25 mouse cellular contexts compared by ENCODE assay signal in the genomic region with DNA sequence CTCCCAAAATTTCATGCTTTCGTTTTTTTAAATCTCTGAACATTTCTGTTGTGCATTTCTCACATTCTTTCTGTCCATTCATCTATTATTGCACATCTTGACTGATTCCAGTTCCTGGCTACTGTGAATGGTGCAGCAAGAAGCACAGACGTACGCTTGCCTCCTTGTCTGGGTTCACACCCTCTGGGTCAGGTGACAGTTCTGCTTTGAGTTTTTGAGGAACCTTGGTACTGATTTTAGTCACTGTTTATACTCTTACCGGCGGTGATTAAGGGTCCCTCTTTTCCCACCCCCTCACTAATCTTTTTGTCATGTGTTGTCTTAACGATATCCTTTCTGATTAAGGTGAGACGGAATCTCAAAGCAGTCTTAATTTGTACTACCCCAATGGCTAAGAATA. TPM values are rescaled to one million over a fixed set of nuclear protein-coding genes. Genes with fewer than 3 reads are reported as not detected.
DNase-seq lines count a peak whose midpoint lies in the region; ATAC-seq and TF ChIP-seq lines count a peak whose summit lies in the region.
"Had no signal": no experiment of that assay in that cellular context is flagged by ENCODE, and none has a peak within 500 bp of the region (broad histone marks: within the 10 kb centered on the region; RNA-seq: fewer than 3 reads in every experiment).

No protein-coding gene starts in this region.

- no peak overlapping the region for H3K27ac ChIP-seq in gastrocnemius, adult 2 months
- H3K27ac ChIP-seq: embryonic facial prominence, embryonic 13.5 days; embryonic facial prominence, embryonic 15.5 days; forebrain, embryonic 10.5 days; forebrain, embryonic 12.5 days had no signal

- TF ChIP-seq CTCF in gastrocnemius, adult 2 months (IDR thresholded peaks at IDR 0.05), result no peak

- H3K36me3 ChIP-seq in splenic B cell, adult 2 months (ENCODE audit: control insufficient read depth, insufficient read depth, low read length, poor library complexity, severe bottlenecking), result no peaks in the 10 kb centered on the region
- H3K36me3 ChIP-seq: embryonic facial prominence, embryonic 13.5 days; embryonic facial prominence, embryonic 15.5 days; forebrain, embryonic 10.5 days; forebrain, embryonic 12.5 days; G1E had no signal

- H3K4me3 ChIP-seq in gastrocnemius, adult 2 months, result peak overlapping the region; percentile 55
- H3K4me3 ChIP-seq: embryonic facial prominence, embryonic 13.5 days; embryonic facial prominence, embryonic 15.5 days; erythroblast, embryonic 14.5 days; forebrain, embryonic 10.5 days; forebrain, embryonic 12.5 days had no signal

- no peak for ATAC-seq in activated CD4-positive, CD25-positive, alpha-beta regulatory T cell, adult 4 months
- ATAC-seq: forebrain, embryonic 14.5 days; forebrain, embryonic 16.5 days; Patski had no signal

- no peak for DNase-seq in gastrocnemius, adult 2 months
- no peak for DNase-seq in gastrocnemius, postnatal 10 days
- DNase-seq in A20 (ENCODE audit: low read depth, low spot score), result peak; percentile 69
- DNase-seq in splenic B cell, adult 2 months (ENCODE audit: low read depth, low spot score), result peak; percentile 24
- DNase-seq: adrenal gland, adult 2 months; adrenal gland, postnatal 10 days; adrenal gland, postnatal 25 days; cerebellum, adult 11 months; cerebellum, adult 18-20 months; cerebellum, adult 8-10 months; cerebellum, adult 9-11 months; cerebellum, postnatal 14 days; cerebellum, postnatal 36 days; embryo, embryonic 11 days had no signal

- intact Hi-C loops in gastrocnemius, adult 2 months (cut with DNase I), result no loop called here

- no peaks in the 10 kb centered on the region; the same call in 1 of the 2 replicates for H3K27me3 ChIP-seq in splenic B cell, adult 2 months (ENCODE audit: control insufficient read depth, insufficient read depth, low read length, poor library complexity, severe bottlenecking)
- H3K27me3 ChIP-seq: Patski had no signal

RNA-seq across cellular contexts. Expression of gene Klhl31, which starts 15.5 kb away (rescaled TPM):
- total RNA-seq in gastrocnemius, adult 2 months (2021), result 100 to 1,000 TPM; 491 to 601 TPM
- total RNA-seq in gastrocnemius, postnatal 10 days (2021), result 100 to 1,000 TPM; 371 to 383 TPM
- polyA plus RNA-seq in activated CD4-positive, CD25-positive, alpha-beta regulatory T cell, adult 4 months (2017; shearing (Covaris generic)), result not detected
- total RNA-seq: common myeloid progenitor, adult 5-6 weeks had no signal
- polyA plus RNA-seq: adrenal gland, adult 2 months; erythroblast, embryonic 14.5 days; G1E had no signal

Comparison
In these comparisons a context has a peak if more than half of its experiments do, and no peak if none do; other contexts are left out.
1. DNase-seq: peak in A20 (single experiment) and splenic B cell, adult 2 months (single experiment); none in gastrocnemius, adult 2 months (single experiment) and gastrocnemius, postnatal 10 days (single experiment).